Mouse (Mus musculus): ENCODE data around the gene 2210016F16Rik. TPM values are rescaled to one million over a fixed set of nuclear protein-coding genes. Genes with fewer than 3 reads are reported as not detected.
A peak's percentile ranks its signal among the peaks of the same experiment; 100 is the strongest.
"Not testable (repeated sequence)": the region's sequence is repeated elsewhere in the genome, so short reads cannot be mapped to it uniquely, and the experiment has no call there.

The 2210016F16Rik gene
- polyA plus RNA-seq, 1 experiment from 2014 or later, result 27.3 TPM

DNA sequence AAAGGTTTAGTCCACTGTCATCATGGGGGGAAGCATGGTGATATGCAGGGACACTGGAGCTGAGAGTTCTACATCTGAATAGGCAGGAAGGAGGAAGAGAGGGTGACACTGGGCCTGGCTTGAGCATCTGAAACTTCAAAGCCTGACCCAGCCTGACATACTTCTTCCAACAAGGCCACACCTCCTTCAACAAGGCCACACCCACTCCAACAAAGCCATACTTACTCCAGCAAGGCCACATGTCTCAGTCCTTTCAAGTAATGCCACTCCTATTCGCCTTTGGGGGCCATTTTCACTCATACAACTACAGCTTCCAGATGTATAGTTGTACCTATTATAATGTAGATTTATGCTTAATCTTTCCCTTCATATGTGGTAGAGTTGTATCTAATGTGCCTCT is 17.4 kb downstream of the 2210016F16Rik start:
- H3K4me1 ChIP-seq, result no peaks in the 10 kb centered on the region
- no peaks in the 10 kb centered on the region for H3K36me3 ChIP-seq
- no peaks in the 10 kb centered on the region for H3K9me3 ChIP-seq (replicated peaks)
- no peak overlapping the region for H3K4me2 ChIP-seq (replicated peaks)
- no peak for ATAC-seq (ENCODE audit: low FRiP score)
- H3K9ac ChIP-seq, result no peak overlapping the region
- no peak overlapping the region for H3K27ac ChIP-seq
- WGBS, result 71% methylated on average over 1 of the region's 1 CpGs
- no peak overlapping the region for H3K4me3 ChIP-seq
- no peaks in the 10 kb centered on the region for H3K27me3 ChIP-seq

DNA sequence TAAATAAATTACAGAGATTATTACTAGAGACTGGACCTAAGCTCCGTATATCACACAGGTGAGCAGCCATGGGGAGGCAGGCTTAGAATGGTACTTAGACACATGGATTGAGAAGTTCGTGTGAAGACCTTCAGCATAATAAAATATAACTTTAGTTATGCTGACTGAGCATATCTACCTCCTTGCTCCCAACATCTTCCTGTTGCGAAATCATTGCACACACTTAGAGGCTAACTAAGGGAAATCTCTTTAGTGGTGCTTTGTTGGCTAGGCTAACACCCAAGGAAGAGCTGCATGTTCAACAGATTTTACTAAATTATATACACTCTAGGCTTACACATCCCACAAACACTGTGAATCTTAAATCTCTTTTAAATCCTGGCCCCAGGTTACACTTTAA is 18.7 kb downstream of the 2210016F16Rik start:
- Histone ChIP-seq H3K4me1 (no peaks in the 10 kb centered on the region), H3K4me3 (no peak overlapping the region), H3K9me3 (replicated peaks) (no peaks in the 10 kb centered on the region), H3K4me2 (replicated peaks) (no peak overlapping the region), H3K27me3 (no peaks in the 10 kb centered on the region), H3K36me3 (no peaks in the 10 kb centered on the region), H3K9ac (no peak overlapping the region), H3K27ac (no peak overlapping the region)
- no peak for ATAC-seq (ENCODE audit: low FRiP score)
- WGBS, result 87% methylated on average over 3 of the region's 3 CpGs

DNA sequence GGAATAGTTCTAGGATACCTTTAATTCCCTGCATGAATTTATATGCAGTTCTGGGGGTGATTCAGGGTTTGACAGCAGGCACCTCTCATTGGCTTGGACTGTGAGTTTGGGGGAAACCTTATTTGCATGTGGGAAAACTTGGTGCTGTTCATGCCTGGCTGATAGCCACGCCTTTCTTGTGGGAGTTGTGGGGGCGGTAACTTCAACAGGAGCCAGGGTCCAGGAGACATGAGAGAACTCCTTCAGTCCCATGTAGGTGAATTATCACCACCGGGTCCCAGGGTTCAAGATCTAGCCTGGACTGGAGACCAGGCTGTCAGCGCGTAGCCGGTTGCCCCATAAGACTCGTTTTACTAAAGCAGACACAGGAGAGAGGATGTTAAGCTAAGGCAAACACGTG is 19.8 kb downstream of the 2210016F16Rik start:
- H3K36me3 ChIP-seq; H3K4me3 ChIP-seq; H3K9ac ChIP-seq; H3K27ac ChIP-seq; ATAC-seq (ENCODE audit: low FRiP score); H3K4me1 ChIP-seq; H3K27me3 ChIP-seq; H3K4me2 ChIP-seq (replicated peaks); H3K9me3 ChIP-seq (replicated peaks): not testable (repeated sequence)
- WGBS, result 86% methylated on average over 8 of the region's 8 CpGs

DNA sequence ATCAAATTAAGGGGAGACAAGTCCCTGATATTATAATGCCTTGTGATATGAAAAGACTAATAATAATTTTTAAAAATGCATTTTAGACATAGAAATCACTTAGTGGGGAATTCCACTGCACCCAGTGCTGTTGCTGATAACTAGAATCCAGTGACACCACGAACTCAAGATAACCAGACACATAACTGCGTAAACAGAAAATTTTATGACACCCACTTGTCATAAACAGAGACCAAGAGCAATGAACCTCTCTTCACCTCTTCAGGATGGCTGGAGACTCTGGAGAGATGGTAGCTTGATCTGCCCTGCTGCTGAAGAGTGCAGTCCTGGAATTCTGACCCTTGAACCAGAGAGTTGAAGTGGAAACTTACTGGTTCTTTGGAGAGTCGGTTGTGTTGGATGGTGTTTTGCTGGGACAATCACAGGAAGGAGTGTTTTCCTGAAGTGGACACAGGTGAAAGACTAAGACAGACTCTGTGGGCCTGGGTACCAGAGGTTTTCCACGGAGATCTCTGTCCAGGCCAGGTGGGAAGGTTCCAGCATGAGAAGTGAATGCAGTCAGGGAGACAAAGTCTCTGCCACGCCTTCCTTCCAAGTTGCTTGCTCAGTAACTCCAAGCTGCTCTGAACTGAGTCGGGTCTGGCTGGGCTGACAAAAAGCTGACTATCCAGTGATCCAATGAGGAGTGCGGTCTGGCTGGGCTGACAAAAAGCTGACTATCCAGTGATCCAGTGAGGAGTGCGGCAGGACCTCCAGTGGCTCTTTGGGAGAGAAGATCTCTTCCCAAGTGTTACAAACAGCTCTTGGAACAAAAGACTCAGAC is 20.5 kb downstream of the 2210016F16Rik start:
- WGBS, result 79% methylated on average over 8 of the region's 8 CpGs
- Histone ChIP-seq H3K9me3 (replicated peaks) (no peaks in the 10 kb centered on the region), H3K4me2 (replicated peaks) (no peak overlapping the region), H3K27ac (no peak overlapping the region), H3K4me1 (no peaks in the 10 kb centered on the region), H3K4me3 (no peak overlapping the region), H3K36me3 (no peaks in the 10 kb centered on the region), H3K27me3 (no peaks in the 10 kb centered on the region), H3K9ac (no peak overlapping the region)
- ATAC-seq (ENCODE audit: low FRiP score), result no peak

DNA sequence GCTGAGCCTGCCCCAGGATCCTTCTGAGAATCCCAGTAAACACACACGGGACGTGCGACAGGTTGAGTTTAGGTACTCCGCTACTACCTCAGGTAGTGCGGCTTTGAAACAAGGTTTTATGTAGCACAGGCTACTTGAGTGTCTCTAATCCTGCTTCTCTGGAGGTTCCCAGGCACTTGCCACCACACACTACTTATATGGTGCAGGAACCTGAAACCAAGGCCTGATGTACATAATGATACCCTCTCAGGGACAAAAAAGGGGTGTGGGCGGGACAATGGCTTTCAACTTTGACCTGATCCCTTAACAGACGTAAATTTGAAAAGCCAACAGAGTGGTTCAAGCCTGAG is 25.7 kb downstream of the 2210016F16Rik start:
- 5% methylated on average over 7 of the region's 7 CpGs for WGBS
- no peaks in the 10 kb centered on the region; the same call in 1 of the 2 replicates for H3K27me3 ChIP-seq
- peak; percentile 76; the same call in 1 of the 2 replicates for ATAC-seq (ENCODE audit: low FRiP score)
- H3K4me1 ChIP-seq, result 0 out of 2 replicates have a peak, but pooled peaks cover 4% of the 10 kb centered on the region
- H3K9me3 ChIP-seq (replicated peaks), result no peaks in the 10 kb centered on the region
- H3K9ac ChIP-seq, result peak overlapping the region; percentile 81; the same call in 1 of the 2 replicates
- H3K27ac ChIP-seq, result no peak overlapping the region
- peak overlapping the region; percentile 98 for H3K4me2 ChIP-seq (replicated peaks)
- peak overlapping the region; percentile 78 for H3K4me3 ChIP-seq
- H3K36me3 ChIP-seq, result no peaks in the 10 kb centered on the region

DNA sequence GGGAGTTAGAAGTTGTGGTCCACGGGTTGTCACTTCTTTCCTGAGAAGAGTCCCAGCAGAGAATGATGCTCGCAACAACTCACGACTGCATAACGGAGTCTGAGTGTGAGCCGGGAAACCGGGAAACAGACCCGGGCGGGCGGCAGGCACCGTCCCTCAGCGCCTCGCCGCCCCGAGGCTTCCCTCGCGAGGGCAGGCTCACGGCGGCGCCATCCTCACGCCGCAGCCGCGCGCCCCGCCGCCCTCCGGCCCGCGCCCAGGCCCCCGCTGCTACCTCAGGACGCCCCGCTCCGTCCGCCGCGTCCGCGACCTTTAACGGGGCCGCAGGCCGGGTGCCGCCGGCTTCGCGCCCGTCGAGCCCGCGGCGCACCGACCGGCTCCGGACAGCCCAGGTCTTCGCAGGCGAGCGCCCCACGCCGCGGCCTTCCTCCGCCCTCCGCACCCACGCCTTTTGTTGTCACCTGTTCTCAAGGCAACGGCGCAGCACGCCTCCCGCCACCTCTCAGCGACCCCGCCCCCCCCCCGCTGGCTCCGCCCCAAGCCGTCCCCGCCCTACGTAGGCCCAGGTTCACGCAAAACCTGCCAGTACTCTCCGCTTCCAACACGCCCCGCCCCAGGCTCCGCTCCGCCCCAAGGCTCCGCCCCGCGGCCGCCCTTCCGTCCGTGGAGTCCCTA is 26.3 kb downstream of the 2210016F16Rik start, which contains the start of gene Kif27:
Gene Kif27, minus strand, starts transcription at position 494 of the 675 bp plus-strand sequence.
- no peaks in the 10 kb centered on the region; the same call in 1 of the 2 replicates for H3K27me3 ChIP-seq
- 0 out of 2 replicates have a peak, but pooled peaks cover 4% of the 10 kb centered on the region for H3K4me1 ChIP-seq
- 0 out of 2 replicates have a peak within 1 kb of the TSS, but pooled peaks have one; percentile 17 for H3K27ac ChIP-seq
- H3K4me2 ChIP-seq (replicated peaks), result peak within 1 kb of the TSS; percentile 98
- 1% methylated on average over 53 of the region's 85 CpGs for WGBS
- H3K9me3 ChIP-seq (replicated peaks), result no peaks in the 10 kb centered on the region
- ATAC-seq (ENCODE audit: low FRiP score), result peak; percentile 98
- H3K36me3 ChIP-seq, result no peaks in the 10 kb centered on the region
- peak within 1 kb of the TSS; percentile 78 for H3K4me3 ChIP-seq
- peak within 1 kb of the TSS; percentile 81 for H3K9ac ChIP-seq

DNA sequence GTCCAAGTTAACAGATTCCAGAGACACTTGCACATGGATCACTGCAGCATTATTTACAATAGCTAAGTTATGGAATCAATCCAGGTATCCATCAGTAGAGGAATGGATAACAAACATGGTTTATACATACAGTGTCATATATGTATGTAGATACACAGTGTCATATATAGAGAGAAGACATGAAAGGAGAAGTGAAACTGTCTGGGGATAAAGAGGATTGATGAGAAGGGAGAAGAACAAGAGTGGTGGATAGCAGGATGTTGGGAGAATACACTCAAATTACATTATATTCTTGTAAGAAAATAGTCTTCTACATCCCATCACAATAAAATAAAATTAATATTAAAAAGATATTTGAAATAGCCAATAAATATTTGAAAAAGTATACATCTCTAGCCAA is 32.0 kb downstream of the 2210016F16Rik start:
- no peaks in the 10 kb centered on the region for H3K9me3 ChIP-seq (replicated peaks)
- no peaks in the 10 kb centered on the region for H3K36me3 ChIP-seq
- no peaks in the 10 kb centered on the region; the same call in 1 of the 2 replicates for H3K27me3 ChIP-seq
- no peaks in the 10 kb centered on the region for H3K4me1 ChIP-seq
- no peak overlapping the region for H3K4me3 ChIP-seq
- no peak for ATAC-seq (ENCODE audit: low FRiP score)
- no peak overlapping the region for H3K4me2 ChIP-seq (replicated peaks)
- no peak overlapping the region for H3K9ac ChIP-seq
- no peak overlapping the region for H3K27ac ChIP-seq

DNA sequence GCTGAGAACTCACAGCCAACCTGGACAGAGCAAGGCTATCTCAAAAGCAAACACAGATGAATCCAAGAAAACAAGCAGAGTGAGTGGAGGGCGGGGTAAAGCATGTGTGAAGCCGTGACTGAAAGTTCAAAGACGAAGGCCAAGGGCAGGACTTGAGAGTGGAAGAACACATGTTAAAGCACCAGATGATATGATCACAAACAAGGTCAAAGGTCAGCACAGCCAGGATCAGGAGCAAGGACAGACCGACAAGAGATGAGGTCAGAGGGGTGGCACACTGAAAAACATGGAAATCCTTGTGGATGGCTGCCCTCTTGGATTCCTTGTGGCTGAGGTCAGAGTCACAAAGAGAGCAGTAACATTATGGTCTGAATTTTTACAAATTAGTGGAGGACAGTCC is 34.4 kb downstream of the 2210016F16Rik start:
- Histone ChIP-seq H3K9me3 (replicated peaks) (no peaks in the 10 kb centered on the region), H3K27me3 (no peaks in the 10 kb centered on the region), H3K4me3 (no peak overlapping the region), H3K9ac (no peak overlapping the region), H3K36me3 (no peaks in the 10 kb centered on the region), H3K27ac (no peak overlapping the region), H3K4me2 (replicated peaks) (no peak overlapping the region), H3K4me1 (no peaks in the 10 kb centered on the region)
- 67% methylated on average over 4 of the region's 4 CpGs for WGBS
- ATAC-seq (ENCODE audit: low FRiP score), result no peak

DNA sequence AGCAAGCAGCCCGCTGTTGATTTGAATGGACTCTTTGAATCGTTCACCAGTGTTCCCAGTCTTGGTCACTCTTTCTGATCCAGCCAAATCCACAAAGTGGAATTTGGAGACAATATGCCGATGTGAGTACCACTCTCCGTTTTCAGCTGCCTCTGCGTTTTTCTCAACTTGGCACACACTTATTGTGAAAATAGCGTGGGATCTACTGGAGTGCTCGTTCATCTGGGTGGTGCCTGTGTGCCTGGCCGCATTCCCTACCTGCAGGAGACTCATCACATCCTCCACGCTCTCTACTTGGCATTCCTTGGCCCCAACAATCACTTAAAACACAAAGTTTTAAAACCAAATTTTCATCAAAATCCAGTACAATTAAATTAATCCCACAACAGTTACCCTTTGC is 40.5 kb downstream of the 2210016F16Rik start:
- Histone ChIP-seq H3K9ac (no peak overlapping the region), H3K27ac (no peak overlapping the region), H3K9me3 (replicated peaks) (no peaks in the 10 kb centered on the region), H3K4me3 (no peak overlapping the region), H3K4me1 (no peaks in the 10 kb centered on the region), H3K27me3 (no peaks in the 10 kb centered on the region), H3K4me2 (replicated peaks) (no peak overlapping the region), H3K36me3 (no peaks in the 10 kb centered on the region)
- 81% methylated on average over 9 of the region's 9 CpGs for WGBS
- no peak for ATAC-seq (ENCODE audit: low FRiP score)

DNA sequence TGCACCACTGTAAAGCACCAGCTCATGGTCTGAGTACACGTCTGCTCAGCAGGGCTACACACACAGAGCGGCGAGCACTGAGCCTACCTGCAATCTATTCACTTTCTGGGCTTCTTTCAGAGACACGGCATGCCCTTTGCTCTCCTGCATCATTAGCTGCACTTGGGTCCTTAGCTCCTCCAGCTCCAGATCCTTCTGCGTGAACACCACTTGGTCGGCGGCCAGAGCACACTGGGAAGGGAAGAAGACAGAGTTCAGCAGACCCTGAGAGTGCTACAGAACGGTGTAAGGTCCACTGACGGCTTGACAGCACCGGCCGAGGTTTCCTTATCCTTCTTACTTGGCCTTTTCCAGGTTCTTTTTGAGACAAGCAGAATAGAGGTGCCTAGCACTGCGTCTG is 47.6 kb downstream of the 2210016F16Rik start:
- 84% methylated on average over 12 of the region's 12 CpGs for WGBS
- Histone ChIP-seq H3K27ac (no peak overlapping the region), H3K4me2 (replicated peaks) (no peak overlapping the region), H3K4me1 (no peaks in the 10 kb centered on the region), H3K27me3 (no peaks in the 10 kb centered on the region), H3K9ac (no peak overlapping the region), H3K4me3 (no peak overlapping the region), H3K9me3 (replicated peaks) (no peaks in the 10 kb centered on the region), H3K36me3 (no peaks in the 10 kb centered on the region)
- no peak for ATAC-seq (ENCODE audit: low FRiP score)

DNA sequence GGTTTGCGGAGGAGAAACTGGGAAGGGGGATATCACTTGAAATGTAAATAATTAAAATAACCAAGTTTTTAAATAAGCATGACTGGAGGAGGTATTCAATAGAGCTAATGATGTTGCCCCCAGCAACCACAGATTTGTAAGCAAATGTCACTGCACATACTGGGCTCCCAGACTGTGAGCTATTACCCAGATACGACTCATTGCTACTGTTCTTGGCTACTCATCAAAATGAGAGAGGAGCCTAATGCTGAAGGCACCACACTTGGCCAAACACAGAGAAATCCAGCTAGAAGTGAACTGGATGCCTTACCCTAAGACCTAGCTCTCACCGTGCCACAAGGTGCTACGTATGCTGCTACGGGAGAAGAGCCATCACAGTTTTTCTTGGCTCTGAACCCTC is 50.9 kb downstream of the 2210016F16Rik start:
- H3K4me1 ChIP-seq, result no peaks in the 10 kb centered on the region
- WGBS, result 91% methylated on average over 5 of the region's 5 CpGs
- H3K4me3 ChIP-seq, result no peak overlapping the region
- no peaks in the 10 kb centered on the region for H3K27me3 ChIP-seq
- no peak overlapping the region for H3K27ac ChIP-seq
- H3K4me2 ChIP-seq (replicated peaks), result no peak overlapping the region
- H3K36me3 ChIP-seq, result no peaks in the 10 kb centered on the region
- no peak for ATAC-seq (ENCODE audit: low FRiP score)
- H3K9me3 ChIP-seq (replicated peaks), result no peaks in the 10 kb centered on the region
- H3K9ac ChIP-seq, result no peak overlapping the region
